Mouse (Mus musculus) embryonic facial prominence, embryonic 11.5 days (tissue): ENCODE results near the gene Bbs5. TPM values are rescaled to one million over a fixed set of nuclear protein-coding genes. Genes with fewer than 3 reads are reported as not detected.
"Not testable (repeated sequence)": the region's sequence is repeated elsewhere in the genome, so short reads cannot be mapped to it uniquely, and the experiment has no call there.

Experiments
- ATAC-seq: fragments of 200-750 bp; cut with Nextera tagmentation; replicated peaks from 2 replicates; pipeline ENCODE4 v1.8.0; 2017; ENCODE audit warnings: low read depth; ENCODE audit not compliant: insufficient number of reproducible peaks, low FRiP score, low TSS enrichment
- DNase-seq: peaks from one replicate; pipeline ENCODE4 v3.0.0-alpha.2; 2015; ENCODE audit warnings: low spot score
- H3K27ac ChIP-seq: fragments of 300-500 bp; sonication (generic); replicated peaks from 2 replicates; pipeline ENCODE4 v1.5.1; 2014; ENCODE audit warnings: mild to moderate bottlenecking, low read depth, low read length, control low read depth
- H3K27me3 ChIP-seq: fragments of 300-500 bp; sonication (generic); 2 replicates; pipeline ENCODE4 v1.6.1; 2014; ENCODE audit warnings: mild to moderate bottlenecking, low read length, moderate library complexity, mixed read lengths; ENCODE audit not compliant: control insufficient read depth, insufficient read depth
- H3K36me3 ChIP-seq: fragments of 300-500 bp; sonication (generic); replicated peaks from 2 replicates; pipeline ENCODE4 v1.6.1; 2014; ENCODE audit warnings: low read depth, mild to moderate bottlenecking, low read length, moderate library complexity, mixed read lengths; ENCODE audit not compliant: control insufficient read depth, insufficient read depth
- H3K4me1 ChIP-seq: fragments of 300-500 bp; sonication (generic); 2 replicates; pipeline ENCODE4 v1.6.1; 2014; ENCODE audit warnings: low read length, mixed read lengths; ENCODE audit not compliant: control insufficient read depth, insufficient read depth
- H3K4me2 ChIP-seq: fragments of 300-500 bp; sonication (generic); 2 replicates; pipeline ENCODE4 v1.6.1; 2014; ENCODE audit warnings: low read depth, mild to moderate bottlenecking, control low read depth, low read length, moderate library complexity
- H3K4me3 ChIP-seq: fragments of 300-500 bp; sonication (generic); 2 replicates; pipeline ENCODE4 v1.5.1; 2014; ENCODE audit warnings: low read depth, low read length, control low read depth
- H3K9ac ChIP-seq: fragments of 300-500 bp; sonication (generic); replicated peaks from 2 replicates; pipeline ENCODE4 v1.6.1; 2014; ENCODE audit warnings: mild to moderate bottlenecking, control low read depth, low read length
- H3K9me3 ChIP-seq: fragments of 300-500 bp; sonication (generic); replicated peaks from 2 replicates; pipeline ENCODE4 v1.6.1; 2016; ENCODE audit warnings: mild to moderate bottlenecking, low read length, inconsistent platforms, mixed read lengths; ENCODE audit not compliant: control insufficient read depth
- WGBS: fragments of 180-500 bp; shearing (Covaris S2); extraction: QIAGEN DNeasy Blood & Tissue Kit; methylation state at CpG from one replicate; pipeline ENCODE4 v1.1.7; 2014; 5-methylcytosine and 5-hydroxymethylcytosine counted together
- polyA plus RNA-seq: library from polyadenylated mRNA; unstranded; fragments of >200 nt; fragmentation: Nextera tagmentation; extraction: Ambion mirVana; gene quantifications from 2 replicates; pipeline ENCODE4 v1.2.1, GENCODE M21; 2014

The Bbs5 gene
- polyA plus RNA-seq, 1 experiment from 2014 or later, result 21.4 TPM

- no peaks in the 10 kb centered on the region for H3K4me1 ChIP-seq
- H3K36me3 ChIP-seq, result no peaks in the 10 kb centered on the region
- H3K4me3 ChIP-seq, result no peak overlapping the region
- no peaks in the 10 kb centered on the region for H3K9me3 ChIP-seq
- ATAC-seq (no peak), DNase-seq (no peak)
- no peaks in the 10 kb centered on the region for H3K27me3 ChIP-seq
- no peak overlapping the region for H3K9ac ChIP-seq
- no peak overlapping the region for H3K27ac ChIP-seq
- no peak overlapping the region for H3K4me2 ChIP-seq
- 88% methylated on average over 9 of the region's 9 CpGs for WGBS
Observed at GRCm38 (mm10) chr2:69675266-69675665, 28.3 kb downstream of the Bbs5 start.

- 55% methylated on average over 2 of the region's 2 CpGs for WGBS
- H3K4me3 ChIP-seq, result no peak overlapping the region
Observed at GRCm38 (mm10) chr2:69676713-69677112, 29.7 kb downstream of the Bbs5 start.

GRCm38 (mm10) chr2:69677215-69677614, 30.2 kb downstream of the Bbs5 start:
- H3K36me3 ChIP-seq, H3K27ac ChIP-seq, H3K4me1 ChIP-seq, H3K27me3 ChIP-seq, H3K4me3 ChIP-seq, ATAC-seq, H3K4me2 ChIP-seq, DNase-seq, H3K9ac ChIP-seq, H3K9me3 ChIP-seq: not testable (repeated sequence)
- 89% methylated on average over 2 of the region's 2 CpGs for WGBS

More at GRCm38 (mm10) chr2:69676713-69677112, 29.7 kb downstream of the Bbs5 start:
- Histone ChIP-seq H3K9ac (no peak overlapping the region), H3K4me2 (no peak overlapping the region), H3K36me3 (no peaks in the 10 kb centered on the region), H3K27me3 (no peaks in the 10 kb centered on the region), H3K27ac (no peak overlapping the region), H3K4me1 (no peaks in the 10 kb centered on the region), H3K9me3 (no peaks in the 10 kb centered on the region)
- ATAC-seq (no peak), DNase-seq (no peak)

- WGBS, result 58% methylated on average over 6 of the region's 6 CpGs
- no peaks in the 10 kb centered on the region for H3K4me1 ChIP-seq
Observed at GRCm38 (mm10) chr2:69679990-69680389, 33.0 kb downstream of the Bbs5 start.

GRCm38 (mm10) chr2:69681931-69682330, 35.0 kb downstream of the Bbs5 start:
- no peaks in the 10 kb centered on the region for H3K9me3 ChIP-seq
- no peak for ATAC-seq
- no peak for DNase-seq
- H3K27ac ChIP-seq, result no peak overlapping the region
- no peaks in the 10 kb centered on the region for H3K27me3 ChIP-seq
- 94% methylated on average over 4 of the region's 4 CpGs for WGBS
- no peak overlapping the region for H3K4me2 ChIP-seq
- H3K36me3 ChIP-seq, result no peaks in the 10 kb centered on the region
- no peaks in the 10 kb centered on the region for H3K4me1 ChIP-seq
- no peak overlapping the region for H3K4me3 ChIP-seq
- no peak overlapping the region for H3K9ac ChIP-seq

More at GRCm38 (mm10) chr2:69679990-69680389, 33.0 kb downstream of the Bbs5 start:
- Histone ChIP-seq H3K36me3 (no peaks in the 10 kb centered on the region), H3K9ac (no peak overlapping the region), H3K4me3 (no peak overlapping the region), H3K4me2 (no peak overlapping the region), H3K9me3 (no peaks in the 10 kb centered on the region), H3K27me3 (no peaks in the 10 kb centered on the region), H3K27ac (no peak overlapping the region)
- DNase-seq (no peak), ATAC-seq (no peak)

GRCm38 (mm10) chr2:69683036-69683805, 36.2 kb downstream of the Bbs5 start:
- no peak overlapping the region for H3K4me2 ChIP-seq
- ATAC-seq, result no peak

GRCm38 (mm10) chr2:69684488-69684887, 37.5 kb downstream of the Bbs5 start:
- ATAC-seq (no peak), DNase-seq (no peak)
- Histone ChIP-seq H3K4me3 (no peak overlapping the region), H3K4me2 (no peak overlapping the region), H3K27me3 (no peaks in the 10 kb centered on the region), H3K9ac (no peak overlapping the region), H3K36me3 (no peaks in the 10 kb centered on the region), H3K4me1 (no peaks in the 10 kb centered on the region), H3K9me3 (no peaks in the 10 kb centered on the region), H3K27ac (no peak overlapping the region)
- 94% methylated on average over 3 of the region's 3 CpGs for WGBS

More at GRCm38 (mm10) chr2:69683036-69683805, 36.2 kb downstream of the Bbs5 start:
- no peak for DNase-seq
- Histone ChIP-seq H3K9ac (no peak overlapping the region), H3K4me1 (no peaks in the 10 kb centered on the region), H3K9me3 (no peaks in the 10 kb centered on the region), H3K4me3 (no peak overlapping the region), H3K27me3 (no peaks in the 10 kb centered on the region), H3K36me3 (no peaks in the 10 kb centered on the region), H3K27ac (no peak overlapping the region)
- WGBS, result 79% methylated on average over 13 of the region's 13 CpGs

GRCm38 (mm10) chr2:69690214-69690613, 43.2 kb downstream of the Bbs5 start:
- Histone ChIP-seq H3K4me1 (no peaks in the 10 kb centered on the region), H3K4me2 (no peak overlapping the region), H3K9me3 (no peaks in the 10 kb centered on the region), H3K27me3 (no peaks in the 10 kb centered on the region), H3K27ac (no peak overlapping the region), H3K9ac (no peak overlapping the region), H3K36me3 (peaks cover 5% of the 10 kb centered on the region; the same call in 1 of the 2 replicates), H3K4me3 (no peak overlapping the region)
- no peak for ATAC-seq
- DNase-seq, result no peak
- 89% methylated on average over 3 of the region's 3 CpGs for WGBS
